Mouse (Mus musculus) olfactory bulb, adult 2 months (tissue): ENCODE data around the gene Togaram2. TPM values are rescaled to one million over a fixed set of nuclear protein-coding genes. Genes with fewer than 3 reads are reported as not detected.
"Not testable (repeated sequence)": the region's sequence is repeated elsewhere in the genome, so short reads cannot be mapped to it uniquely, and the experiment has no call there.

Experiments
- H3K27ac ChIP-seq: fragments of 200-500 bp; 2 replicates; pipeline ENCODE4 v1.5.1; 2012; ENCODE audit warnings: low read depth, low read length; ENCODE audit not compliant: insufficient read depth
- H3K4me1 ChIP-seq: fragments of 200-500 bp; 2 replicates; pipeline ENCODE4 v1.6.1; 2012; ENCODE audit warnings: low read length; ENCODE audit not compliant: control insufficient read depth, insufficient read depth
- H3K4me3 ChIP-seq: fragments of 200-500 bp; 2 replicates; pipeline ENCODE4 v1.5.1; 2012; ENCODE audit warnings: mild to moderate bottlenecking, low read depth, low read length, moderate library complexity; ENCODE audit not compliant: insufficient read depth
- CTCF ChIP-seq: fragments of 200-500 bp; IDR thresholded peaks from 2 replicates; pipeline ENCODE4 v1.5.1; 2012; ENCODE audit warnings: low read depth, mild to moderate bottlenecking, low read length, moderate library complexity; ENCODE audit not compliant: insufficient read depth
- POLR2A ChIP-seq: fragments of 200-500 bp; IDR thresholded peaks from 2 replicates; pipeline ENCODE4 v1.6.1; 2012; ENCODE audit warnings: mild to moderate bottlenecking, low read depth, low read length, moderate library complexity; ENCODE audit not compliant: insufficient read depth
- WGBS: fragments of 180-500 bp; shearing (Covaris S2); methylation state at CpG from one replicate; pipeline ENCODE4 v1.1.7; 2018; 5-methylcytosine and 5-hydroxymethylcytosine counted together
- polyA plus RNA-seq: library from polyadenylated mRNA; stranded (reverse); fragments of >200 nt; gene quantifications from 2 replicates; pipeline ENCODE4 v1.2.4, GENCODE M21; 2012; ENCODE audit warnings: low replicate concordance; ENCODE audit not compliant: missing spikeins, insufficient read depth, insufficient read length

The Togaram2 gene
- not detected in 2 replicates for polyA plus RNA-seq

- TF ChIP-seq CTCF: no peak
- TF ChIP-seq POLR2A: no peak
- no peak within 1 kb of the TSS for H3K27ac ChIP-seq
- WGBS: 37% methylated on average over 9 of the region's 9 CpGs
- H3K4me3 ChIP-seq: no peak within 1 kb of the TSS; the same call in 1 of the 2 replicates
- H3K4me1 ChIP-seq: peaks cover 23% of the 10 kb centered on the region
These were observed at the start of gene Togaram2 for GRCm38 (mm10) chr17:71673092-71673491. Gene Togaram2, plus strand, starts transcription at chr17:71673261.

- Histone ChIP-seq H3K4me1 (no peaks in the 10 kb centered on the region), H3K27ac (no peak overlapping the region), H3K4me3 (no peak overlapping the region)
- WGBS: 85% methylated on average over 10 of the region's 10 CpGs
- TF ChIP-seq POLR2A (no peak), CTCF (no peak)
These were observed 41.3 kb upstream of the Togaram2 start for GRCm38 (mm10) chr17:71631806-71632205.

DNA sequence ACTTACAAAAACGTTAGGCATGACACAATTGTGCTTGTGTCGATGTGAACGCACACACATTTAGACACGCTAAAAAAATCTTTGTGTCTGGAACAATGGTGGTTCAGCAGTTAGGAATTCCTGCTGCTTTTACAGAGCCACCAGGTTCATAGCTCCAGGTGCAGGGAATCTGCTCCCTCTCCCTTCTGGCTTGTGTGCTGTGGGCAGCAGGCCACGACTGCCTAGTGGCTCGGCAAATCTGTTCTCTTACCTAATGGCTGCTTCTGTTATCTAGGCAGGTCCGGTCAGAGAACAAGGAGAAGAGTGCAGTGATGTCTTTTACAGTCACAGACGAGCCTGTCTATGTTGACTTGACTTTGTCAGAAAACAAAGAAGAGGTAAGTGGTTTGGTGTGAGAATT, 39.7 kb upstream of the Togaram2 start:
- no peak for TF ChIP-seq CTCF
- no peak for TF ChIP-seq POLR2A
- Histone ChIP-seq H3K4me1 (no peaks in the 10 kb centered on the region), H3K4me3 (no peak overlapping the region), H3K27ac (no peak overlapping the region)
- 87% methylated on average over 8 of the region's 8 CpGs for WGBS

- Histone ChIP-seq H3K4me3 (no peak overlapping the region), H3K4me1 (no peaks in the 10 kb centered on the region), H3K27ac (no peak overlapping the region)
- TF ChIP-seq POLR2A (no peak), CTCF (no peak)
- WGBS: 93% methylated on average over 8 of the region's 8 CpGs
These were observed 36.3 kb upstream of the Togaram2 start for GRCm38 (mm10) chr17:71636786-71637185.

- Histone ChIP-seq H3K27ac (no peak overlapping the region), H3K4me3 (no peak overlapping the region), H3K4me1 (no peaks in the 10 kb centered on the region)
- TF ChIP-seq CTCF (no peak), POLR2A (no peak)
- 86% methylated on average over 4 of the region's 4 CpGs for WGBS
These were observed 35.3 kb upstream of the Togaram2 start for GRCm38 (mm10) chr17:71637750-71638265.

GRCm38 (mm10) chr17:71639056-71639455, 34.0 kb upstream of the Togaram2 start:
- not testable (repeated sequence) for H3K27ac ChIP-seq, H3K4me3 ChIP-seq, H3K4me1 ChIP-seq
- 67% methylated on average over 5 of the region's 5 CpGs for WGBS

GRCm38 (mm10) chr17:71640421-71641085, 32.5 kb upstream of the Togaram2 start:
- Histone ChIP-seq H3K4me1 (no peaks in the 10 kb centered on the region), H3K27ac (no peak overlapping the region), H3K4me3 (no peak overlapping the region)
- 91% methylated on average over 9 of the region's 9 CpGs for WGBS
- TF ChIP-seq POLR2A (no peak), CTCF (no peak)

GRCm38 (mm10) chr17:71642190-71642589, 30.9 kb upstream of the Togaram2 start:
- WGBS: 77% methylated on average over 3 of the region's 3 CpGs
- TF ChIP-seq CTCF (no peak), POLR2A (no peak)
- Histone ChIP-seq H3K4me3 (no peak overlapping the region), H3K27ac (no peak overlapping the region), H3K4me1 (no peaks in the 10 kb centered on the region)

DNA sequence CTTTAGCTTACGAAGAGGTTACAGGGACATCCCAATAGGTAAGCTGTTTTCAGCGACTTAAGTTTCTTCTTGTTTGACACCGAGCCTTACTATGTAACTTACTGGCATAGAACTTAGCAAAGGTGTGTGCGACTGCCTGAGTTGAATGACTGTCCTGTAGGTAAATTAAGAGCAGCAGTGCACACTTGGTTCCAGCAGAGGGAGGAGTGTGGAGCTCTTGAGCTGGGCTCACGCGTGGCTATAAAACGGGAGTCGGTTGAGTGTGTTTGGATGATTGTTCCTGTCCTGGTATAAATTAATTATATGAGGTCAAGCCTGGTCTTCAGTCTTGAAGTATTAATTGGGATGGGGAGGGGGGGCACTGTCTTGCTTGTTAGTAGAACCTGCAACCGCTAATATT, 23.1 kb upstream of the Togaram2 start:
- Histone ChIP-seq H3K27ac (no peak overlapping the region), H3K4me1 (no peaks in the 10 kb centered on the region), H3K4me3 (no peak overlapping the region)
- TF ChIP-seq CTCF (no peak), POLR2A (no peak)
- 91% methylated on average over 9 of the region's 9 CpGs for WGBS
